Mouse (Mus musculus) liver, embryonic 14.5 days (tissue): ENCODE results near the gene Tenm2.

Source experiments
- CTCF ChIP-seq: IDR thresholded peaks from 2 replicates; pipeline ENCODE4 v1.5.1; 2016; ENCODE audit warnings: antibody characterized with exemption, low read depth, control low read depth
- EP300 ChIP-seq: IDR thresholded peaks from 2 replicates; pipeline ENCODE4 v1.6.1; 2016; ENCODE audit warnings: antibody characterized with exemption, low read depth

DNA sequence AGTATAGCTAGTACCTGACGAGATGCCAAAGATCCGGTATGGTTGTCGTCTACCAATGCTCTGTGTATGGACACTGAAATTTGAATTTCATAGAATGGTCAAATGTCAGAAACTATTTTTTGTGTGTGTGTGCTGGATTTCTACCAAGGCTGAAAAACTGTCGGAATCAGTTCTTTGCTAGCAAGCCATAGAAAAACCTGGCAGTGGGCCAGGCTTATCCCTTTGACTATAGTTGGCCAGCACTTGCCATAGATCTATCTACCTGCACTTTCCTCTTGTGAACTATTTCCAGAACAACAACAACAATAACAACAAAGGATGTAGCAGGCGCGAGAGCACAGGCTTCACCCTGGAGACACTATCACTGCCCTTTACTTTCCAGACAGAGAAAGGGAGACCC is 1098.5 kb downstream of the Tenm2 start:
- TF ChIP-seq CTCF = no peak
- TF ChIP-seq EP300 = no peak
